ENCODE assay signal across 15 mouse cellular contexts in the genomic region with DNA sequence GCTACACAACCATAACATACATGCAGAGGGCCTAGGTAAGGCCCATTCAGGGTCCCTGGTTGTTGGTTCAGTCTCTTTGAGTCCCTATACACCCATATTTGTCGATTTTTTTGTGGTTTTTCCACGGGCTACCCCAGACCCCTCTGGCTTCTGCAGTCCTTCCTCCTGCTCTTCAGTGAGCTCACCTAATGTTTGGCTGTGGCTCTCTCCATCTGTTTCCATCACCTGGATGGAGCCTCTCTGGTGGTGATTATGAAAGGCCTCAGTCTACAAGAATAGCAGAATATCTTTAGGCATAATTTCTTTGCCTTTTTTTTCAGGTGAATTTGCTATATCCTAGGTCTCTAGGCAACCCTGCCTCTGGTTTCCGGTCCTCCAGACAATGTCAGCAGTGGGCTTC.
"Had no signal": no experiment of that assay in that cellular context is flagged by ENCODE, and none has a peak within 500 bp of the region (broad histone marks: within the 10 kb centered on the region; RNA-seq: fewer than 3 reads in every experiment).

No protein-coding gene starts in this region.

- H3K4me1 ChIP-seq: kidney, embryonic 15.5 days; liver, embryonic 13.5 days; midbrain, embryonic 13.5 days; neural tube, embryonic 15.5 days had no signal

- H3K4me3 ChIP-seq: kidney, embryonic 15.5 days; limb, embryonic 12.5 days; liver, embryonic 13.5 days; lung, embryonic 15.5 days; midbrain, embryonic 13.5 days; myocyte; neural tube, embryonic 15.5 days had no signal

- H3K4me2 ChIP-seq: kidney, embryonic 15.5 days; limb, embryonic 12.5 days; liver, embryonic 13.5 days; lung, embryonic 15.5 days; midbrain, embryonic 13.5 days; neural tube, embryonic 15.5 days had no signal

- ATAC-seq: liver, postnatal 0 days; midbrain, embryonic 13.5 days had no signal

- H3K36me3 ChIP-seq: kidney, embryonic 15.5 days; limb, embryonic 12.5 days; liver, embryonic 13.5 days; lung, embryonic 15.5 days; midbrain, embryonic 13.5 days; neural tube, embryonic 15.5 days had no signal

- H3K27ac ChIP-seq: kidney, embryonic 15.5 days; limb, embryonic 12.5 days; liver, embryonic 13.5 days; lung, embryonic 15.5 days; macrophage; midbrain, embryonic 13.5 days; neural tube, embryonic 15.5 days; stomach, postnatal 0 days had no signal

- H3K9ac ChIP-seq: kidney, embryonic 15.5 days; limb, embryonic 12.5 days; liver, embryonic 13.5 days; liver, postnatal 0 days; lung, embryonic 15.5 days; midbrain, embryonic 13.5 days; neural tube, embryonic 15.5 days had no signal

- DNase-seq: kidney, postnatal 14 days; layer of hippocampus, adult 9-11 months; liver; liver, embryonic 13.5 days; liver, postnatal 0 days; lung, postnatal 14 days; thymus, postnatal 4 days had no signal

- H3K27me3 ChIP-seq: kidney, embryonic 15.5 days; limb, embryonic 12.5 days; liver, embryonic 13.5 days; lung, embryonic 15.5 days; midbrain, embryonic 13.5 days; neural tube, embryonic 15.5 days had no signal

- H3K9me3 ChIP-seq: kidney, embryonic 15.5 days; limb, embryonic 12.5 days; liver, embryonic 13.5 days; lung, embryonic 15.5 days; midbrain, embryonic 13.5 days; neural tube, embryonic 15.5 days had no signal
